Mouse (Mus musculus): ENCODE data around the gene Clps. TPM values are rescaled to one million over a fixed set of nuclear protein-coding genes. Genes with fewer than 3 reads are reported as not detected.

The Clps gene
- polyA plus RNA-seq (2012; rRNA removed) = not detected in 2 replicates

GRCm38 (mm10) chr17:28560598-28560997 is at the start of gene Clps:
Clps (minus strand) TSS chr17:28560766.

DNA sequence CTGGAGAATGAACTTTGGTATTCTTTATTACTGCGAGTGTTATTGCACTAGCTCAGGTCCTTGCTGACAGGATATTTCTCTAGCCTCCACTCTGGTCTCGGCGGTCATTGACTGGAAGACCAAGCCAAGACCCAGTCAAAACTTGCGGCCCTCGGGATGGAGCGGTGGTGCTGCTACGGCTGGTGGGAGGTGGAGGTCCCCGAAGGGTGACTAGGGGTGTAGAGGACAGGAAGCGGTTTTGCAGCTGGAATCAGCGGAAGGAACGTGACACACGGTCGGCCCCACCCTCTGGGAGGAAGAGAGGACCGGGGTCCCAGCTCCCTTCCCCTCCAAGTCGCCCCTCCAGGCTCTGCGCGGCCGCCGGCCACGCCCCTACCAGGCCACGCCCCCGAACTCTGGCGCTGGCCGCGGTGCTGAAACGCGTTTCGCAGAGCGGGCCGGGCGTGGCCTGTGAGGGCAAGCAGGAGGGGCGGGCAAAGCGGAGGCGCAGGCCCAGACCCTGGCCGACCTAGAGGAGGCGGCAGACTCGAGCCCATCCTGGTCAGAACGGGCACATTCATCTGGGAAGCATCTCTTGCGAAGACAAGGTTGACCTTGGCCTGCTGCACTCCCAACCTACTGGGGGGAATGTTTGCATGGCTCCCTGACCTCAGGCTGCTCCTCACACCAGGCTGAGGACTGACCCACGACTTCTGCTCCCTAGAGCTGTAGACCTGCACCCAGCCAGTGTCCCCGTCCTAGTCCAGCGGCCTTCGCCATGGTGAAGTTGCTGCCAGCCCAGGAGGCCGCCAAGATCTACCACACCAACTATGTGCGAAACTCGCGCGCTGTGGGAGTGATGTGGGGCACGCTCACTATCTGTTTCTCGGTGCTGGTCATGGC is 14.9 kb upstream of the Clps start, which contains the start of gene Lhfpl5:
Lhfpl5 (plus strand) TSS at position 398 of the 882 bp plus-strand sequence.

GRCm38 (mm10) chr17:28549111-28549510 is 11.5 kb downstream of the Clps start, which contains the start of gene Clpsl2:
Clpsl2 (plus strand) TSS chr17:28549411.

DNA sequence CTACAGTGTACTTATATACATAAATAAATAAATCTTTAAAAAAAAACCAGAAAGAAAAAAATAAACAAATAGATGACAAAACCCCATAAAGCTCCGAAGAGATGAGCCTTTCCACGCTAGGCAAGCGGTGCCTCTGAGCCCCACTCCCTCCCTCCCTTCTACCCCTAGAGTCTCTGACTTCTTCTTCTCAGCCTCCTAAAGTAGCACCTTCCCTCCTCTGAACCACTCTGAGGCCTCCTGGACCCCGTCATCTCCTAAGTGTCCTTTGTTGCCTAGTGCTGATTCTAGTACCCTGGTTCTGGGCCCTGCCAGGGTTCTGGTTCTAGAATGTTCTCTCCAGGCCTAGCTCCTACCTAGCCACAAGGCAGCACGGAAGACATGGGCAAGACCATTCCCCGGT is 30.1 kb downstream of the Clps start, which contains the start of gene Armc12:
Armc12 (plus strand) TSS at position 301 of the 400 bp plus-strand sequence.

GRCm38 (mm10) chr17:28517441-28517955 is 43.1 kb downstream of the Clps start, which contains the start of gene Fkbp5:
Fkbp5 (minus strand) TSS chr17:28517527.

Other genes with a start within 250 kb of the Clps start
- gene Fance, start 247.2 kb downstream of the Clps start, polyA plus RNA-seq (2012; rRNA removed) = 15.5 and 18.4 TPM in 2 replicates
- gene Rpl10a, start 232.3 kb downstream of the Clps start, polyA plus RNA-seq (2012; rRNA removed) = 2,677 and 2,789 TPM in 2 replicates
- gene Tead3, start 209.9 kb downstream of the Clps start, polyA plus RNA-seq (2012; rRNA removed) = 15.8 and 27.5 TPM in 2 replicates
- 2.0 and 2.5 TPM in 2 replicates for gene Tulp1, start 195.5 kb downstream of the Clps start, polyA plus RNA-seq (2012; rRNA removed)
- gene Fkbp5, start 43.2 kb downstream of the Clps start, polyA plus RNA-seq (2012; rRNA removed) = 33.4 and 37.2 TPM in 2 replicates
- gene Armc12, start 30.0 kb downstream of the Clps start, polyA plus RNA-seq (2012; rRNA removed) = 0.07 TPM in 1 of 2 replicates, not detected in the other
- gene Clpsl2, start 11.4 kb downstream of the Clps start, polyA plus RNA-seq (2012; rRNA removed) = not detected in 2 replicates
- 4.1 and 4.6 TPM in 2 replicates for gene Lhfpl5, start 14.9 kb upstream of the Clps start, polyA plus RNA-seq (2012; rRNA removed)
- gene Srpk1, start 61.9 kb upstream of the Clps start, polyA plus RNA-seq (2012; rRNA removed) = 67.4 and 69.3 TPM in 2 replicates
- gene Slc26a8, start 129.5 kb upstream of the Clps start, polyA plus RNA-seq (2012; rRNA removed) = 3.1 and 4.3 TPM in 2 replicates
- gene Mapk14, start 130.6 kb upstream of the Clps start, polyA plus RNA-seq (2012; rRNA removed) = 64.9 and 65.8 TPM in 2 replicates
- 0.42 and 0.54 TPM in 2 replicates for gene AC170998.1, start 165.3 kb upstream of the Clps start, polyA plus RNA-seq (2012; rRNA removed)
- gene Mapk13, start 208.5 kb upstream of the Clps start, polyA plus RNA-seq (2012; rRNA removed) = 1.2 and 6.8 TPM in 2 replicates
- 42.4 and 48.7 TPM in 2 replicates for gene Brpf3, start 240.3 kb upstream of the Clps start, polyA plus RNA-seq (2012; rRNA removed)

Data from central nervous system, embryonic 14 days (tissue).